Mouse (Mus musculus): ENCODE measurements around the gene Zfhx2.

- TF ChIP-seq CHD2 (IDR thresholded peaks at IDR 0.05; ENCODE audit: low read depth, low read length) (no peak), HCFC1 (IDR thresholded peaks at IDR 0.05; ENCODE audit: borderline replicate concordance, insufficient read depth, low read length) (no peak), ZNF384 (IDR thresholded peaks at IDR 0.05; ENCODE audit: low read depth, low read length) (no peak)
Measured at GRCm38 (mm10) chr14:55054191-55054749, 37.9 kb downstream of the Zfhx2 start.

All from ES-E14 (cell line).